Mouse (Mus musculus): ENCODE measurements around the gene Cyp2a5. TPM values are rescaled to one million over a fixed set of nuclear protein-coding genes. Genes with fewer than 3 reads are reported as not detected.

Gene Cyp2a5
- polyA plus RNA-seq, 1 experiment from 2014 or later = not detected

Other genes with a start within 250 kb of the Cyp2a5 start
- not detected in 2 replicates for gene Vmn1r185, start 216.8 kb upstream of the Cyp2a5 start, polyA plus RNA-seq (2015; fragmentation: Nextera tagmentation; extraction: Ambion mirVana)
- not detected in 2 replicates for gene Cyp2b23, start 148.9 kb upstream of the Cyp2a5 start, polyA plus RNA-seq (2015; fragmentation: Nextera tagmentation; extraction: Ambion mirVana)
- gene Cyp2b19, start 78.2 kb upstream of the Cyp2a5 start, polyA plus RNA-seq (2015; fragmentation: Nextera tagmentation; extraction: Ambion mirVana) = not detected in 2 replicates
- not detected in 2 replicates for gene Cyp2g1, start 26.4 kb upstream of the Cyp2a5 start, polyA plus RNA-seq (2015; fragmentation: Nextera tagmentation; extraction: Ambion mirVana)
- gene Cyp2a22, start 104.1 kb downstream of the Cyp2a5 start, polyA plus RNA-seq (2015; fragmentation: Nextera tagmentation; extraction: Ambion mirVana) = not detected in 2 replicates
- not detected in 2 replicates for gene Cyp2a12, start 193.8 kb downstream of the Cyp2a5 start, polyA plus RNA-seq (2015; fragmentation: Nextera tagmentation; extraction: Ambion mirVana)